Mouse (Mus musculus): Measurements from ENCODE around the gene Tecpr1. TPM values are rescaled to one million over a fixed set of nuclear protein-coding genes. Genes with fewer than 3 reads are reported as not detected.

The Tecpr1 gene
- polyA plus RNA-seq, 1 experiment from 2014 or later = 3.2 TPM

DNA sequence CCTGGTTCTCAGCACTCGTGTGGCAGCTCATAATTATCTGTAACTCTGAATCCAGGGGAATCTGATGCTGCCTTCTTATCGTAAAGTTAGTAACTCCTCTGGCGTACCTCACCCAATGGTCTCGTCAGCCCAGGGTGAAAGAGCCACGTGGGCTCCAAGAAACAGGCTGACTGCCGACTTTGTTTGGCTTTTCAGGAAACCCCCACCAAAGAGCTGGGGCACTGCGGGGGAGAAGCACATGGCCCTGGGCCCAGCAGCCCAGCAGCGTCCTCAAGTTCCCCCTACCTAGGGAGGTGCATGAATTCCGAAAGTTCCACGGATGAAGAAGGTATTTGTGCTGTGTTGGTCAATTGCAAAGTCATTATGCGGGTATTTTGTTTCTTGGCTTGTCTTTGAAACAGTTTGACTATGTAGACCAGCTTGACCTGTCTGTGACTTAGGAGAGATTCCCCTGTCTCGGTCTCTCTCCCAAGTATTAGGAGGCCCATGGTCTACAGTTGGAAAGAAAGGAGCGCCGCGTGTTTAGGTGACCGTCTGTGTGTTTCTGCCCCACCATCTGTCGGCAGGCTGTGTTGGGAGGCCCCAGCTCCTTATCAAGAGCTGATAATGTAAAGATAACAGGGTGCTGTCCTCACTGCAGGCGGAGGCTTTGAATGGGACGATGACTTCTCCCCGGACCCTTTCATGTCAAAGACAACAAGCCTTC lies 40.7 kb downstream of the Tecpr1 start:
- Histone ChIP-seq H3K4me3 (ENCODE audit: low read depth, low read length) (no peak overlapping the region), H3K9ac (ENCODE audit: low read depth, low read length) (no peak overlapping the region), H3K4me2 (ENCODE audit: low read depth, low read length) (no peak overlapping the region), H3K36me3 (ENCODE audit: control insufficient read depth, insufficient read depth) (peaks cover 4% of the 10 kb centered on the region; the same call in 1 of the 2 replicates), H3K9me3 (replicated peaks; ENCODE audit: control insufficient read depth, low read length) (no peaks in the 10 kb centered on the region), H3K27ac (ENCODE audit: low read length) (no peak overlapping the region), H3K27me3 (ENCODE audit: control insufficient read depth, insufficient read depth, low read depth, low read length) (no peaks in the 10 kb centered on the region), H3K4me1 (ENCODE audit: control insufficient read depth, low read depth, low read length) (peaks cover 8% of the 10 kb centered on the region; the same call in 1 of the 2 replicates)
- ATAC-seq (ENCODE audit: low read depth) = no peak
- WGBS (ENCODE audit: insufficient replicate concordance) = 49% methylated on average over 20 of the region's 20 CpGs

DNA sequence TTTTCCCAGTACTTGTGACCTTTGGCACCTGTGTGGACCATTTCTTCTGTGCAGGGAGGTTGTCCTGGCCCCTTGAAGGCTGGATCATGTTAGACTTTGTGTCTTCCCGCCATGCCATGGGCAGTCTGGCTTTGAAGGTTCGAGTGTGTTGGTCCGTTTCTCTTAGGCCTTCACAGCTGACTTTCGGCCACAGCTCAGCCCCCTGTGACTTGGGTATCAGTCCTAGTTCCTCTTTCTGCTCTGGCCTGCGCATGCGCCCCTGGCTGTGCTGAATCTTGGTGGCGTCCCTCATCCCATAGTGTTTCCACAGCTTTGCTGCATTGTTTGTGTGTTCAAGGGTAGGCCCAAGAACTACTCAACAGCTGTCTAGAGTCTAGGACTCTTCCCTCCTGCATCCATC lies 42.2 kb downstream of the Tecpr1 start:
- no peak for ATAC-seq (ENCODE audit: low read depth)
- Histone ChIP-seq H3K4me1 (ENCODE audit: control insufficient read depth, low read depth, low read length) (peaks cover 8% of the 10 kb centered on the region; the same call in 1 of the 2 replicates), H3K9me3 (replicated peaks; ENCODE audit: control insufficient read depth, low read length) (no peaks in the 10 kb centered on the region), H3K4me2 (ENCODE audit: low read depth, low read length) (no peak overlapping the region), H3K36me3 (ENCODE audit: control insufficient read depth, insufficient read depth) (peaks cover 4% of the 10 kb centered on the region; the same call in 1 of the 2 replicates), H3K9ac (ENCODE audit: low read depth, low read length) (no peak overlapping the region), H3K27me3 (ENCODE audit: control insufficient read depth, insufficient read depth, low read depth, low read length) (no peaks in the 10 kb centered on the region), H3K27ac (ENCODE audit: low read length) (no peak overlapping the region), H3K4me3 (ENCODE audit: low read depth, low read length) (no peak overlapping the region)
- WGBS (ENCODE audit: insufficient replicate concordance) = 40% methylated on average over 7 of the region's 7 CpGs

DNA sequence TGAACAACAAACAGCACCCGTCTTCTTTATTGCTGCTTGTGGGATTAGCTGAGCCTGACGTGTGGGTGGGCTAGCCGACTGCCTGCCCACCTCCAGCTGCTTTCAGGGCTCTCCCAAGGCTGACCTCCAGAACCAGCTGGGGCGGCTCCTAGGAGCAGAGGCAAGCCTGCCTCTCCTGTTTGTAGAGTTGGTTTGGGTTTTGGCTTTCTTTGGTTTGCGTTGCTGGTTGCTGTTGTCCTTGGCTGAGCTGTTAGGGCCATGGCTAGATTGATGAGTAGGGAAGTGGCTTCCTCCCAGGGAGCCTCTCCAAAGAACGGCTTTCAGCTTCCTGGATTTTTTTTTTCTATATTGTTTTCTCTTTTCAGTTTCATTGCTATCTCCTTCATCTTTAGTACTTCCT lies 45.2 kb downstream of the Tecpr1 start:
- no peaks in the 10 kb centered on the region for H3K9me3 ChIP-seq (replicated peaks; ENCODE audit: control insufficient read depth, low read length)
- H3K4me1 ChIP-seq (ENCODE audit: control insufficient read depth, low read depth, low read length) = peaks cover 8% of the 10 kb centered on the region; the same call in 1 of the 2 replicates
- H3K36me3 ChIP-seq (ENCODE audit: control insufficient read depth, insufficient read depth) = peaks cover 12% of the 10 kb centered on the region
- no peak overlapping the region for H3K4me3 ChIP-seq (ENCODE audit: low read depth, low read length)
- H3K4me2 ChIP-seq (ENCODE audit: low read depth, low read length) = no peak overlapping the region
- H3K9ac ChIP-seq (ENCODE audit: low read depth, low read length) = no peak overlapping the region
- no peak overlapping the region for H3K27ac ChIP-seq (ENCODE audit: low read length)
- ATAC-seq (ENCODE audit: low read depth) = no peak
- WGBS (ENCODE audit: insufficient replicate concordance) = 56% methylated on average over 6 of the region's 6 CpGs
- no peaks in the 10 kb centered on the region for H3K27me3 ChIP-seq (ENCODE audit: control insufficient read depth, insufficient read depth, low read depth, low read length)

DNA sequence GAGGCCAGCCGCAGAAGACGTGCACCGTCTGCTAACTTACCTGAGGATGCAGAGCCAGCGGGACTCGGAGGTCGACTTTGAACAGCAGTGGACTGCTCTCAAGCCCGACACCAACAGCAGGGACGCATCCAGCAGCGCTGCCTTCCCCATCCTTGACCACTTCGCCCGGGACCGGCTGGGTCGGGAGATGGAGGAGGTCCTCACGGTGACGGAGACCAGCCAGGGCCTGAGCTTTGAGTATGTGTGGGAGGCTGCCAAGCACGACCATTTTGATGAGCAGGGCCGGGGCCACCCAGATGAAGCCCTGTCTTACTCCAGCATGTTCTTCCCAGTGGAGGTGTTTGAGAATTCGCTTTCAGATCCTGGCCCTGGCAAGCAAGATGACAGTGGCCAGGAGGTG lies 49.8 kb downstream of the Tecpr1 start:
- Histone ChIP-seq H3K36me3 (ENCODE audit: control insufficient read depth, insufficient read depth) (peaks cover 21% of the 10 kb centered on the region), H3K9me3 (replicated peaks; ENCODE audit: control insufficient read depth, low read length) (no peaks in the 10 kb centered on the region), H3K4me3 (ENCODE audit: low read depth, low read length) (no peak overlapping the region), H3K9ac (ENCODE audit: low read depth, low read length) (no peak overlapping the region), H3K4me1 (ENCODE audit: control insufficient read depth, low read depth, low read length) (no peaks in the 10 kb centered on the region), H3K27me3 (ENCODE audit: control insufficient read depth, insufficient read depth, low read depth, low read length) (no peaks in the 10 kb centered on the region), H3K27ac (ENCODE audit: low read length) (no peak overlapping the region), H3K4me2 (ENCODE audit: low read depth, low read length) (no peak overlapping the region)
- 88% methylated on average over 18 of the region's 18 CpGs for WGBS (ENCODE audit: insufficient replicate concordance)
- no peak for ATAC-seq (ENCODE audit: low read depth)

DNA sequence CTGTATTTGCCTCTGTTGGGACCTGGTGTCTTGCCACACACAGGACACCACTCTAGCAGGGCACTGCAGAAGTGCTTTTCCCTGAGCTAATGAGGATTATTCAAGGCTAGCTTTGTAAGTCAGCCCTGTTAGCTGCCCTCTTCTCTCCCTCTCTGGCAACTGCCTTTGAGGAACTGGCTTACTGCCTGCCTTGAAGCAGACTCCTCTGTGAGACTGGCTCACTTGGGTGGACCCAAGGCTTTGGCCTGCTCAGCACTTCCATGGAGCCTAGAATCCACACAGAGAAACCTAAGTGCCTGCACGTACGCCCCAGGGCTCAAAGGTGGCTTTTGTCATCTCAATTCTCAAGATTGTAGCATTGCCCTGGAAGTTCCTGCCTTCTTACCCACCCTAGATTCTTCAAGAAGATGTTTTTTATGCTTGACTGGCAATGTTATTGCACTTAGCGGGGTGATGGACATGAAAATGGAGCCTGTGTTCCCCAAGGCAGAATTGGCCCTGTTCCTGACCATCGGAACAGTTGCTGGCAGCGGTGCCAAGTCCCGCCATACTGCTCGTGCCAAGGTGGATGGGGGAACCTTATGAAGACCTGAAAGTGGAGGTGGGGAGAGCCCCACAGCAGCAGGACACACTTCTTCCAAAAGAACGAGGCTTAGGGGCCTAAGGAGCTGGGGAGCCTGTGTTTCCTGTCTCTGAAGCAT lies 54.0 kb downstream of the Tecpr1 start:
- H3K36me3 ChIP-seq (ENCODE audit: control insufficient read depth, insufficient read depth) = peaks cover 14% of the 10 kb centered on the region
- WGBS (ENCODE audit: insufficient replicate concordance) = 83% methylated on average over 8 of the region's 8 CpGs

DNA sequence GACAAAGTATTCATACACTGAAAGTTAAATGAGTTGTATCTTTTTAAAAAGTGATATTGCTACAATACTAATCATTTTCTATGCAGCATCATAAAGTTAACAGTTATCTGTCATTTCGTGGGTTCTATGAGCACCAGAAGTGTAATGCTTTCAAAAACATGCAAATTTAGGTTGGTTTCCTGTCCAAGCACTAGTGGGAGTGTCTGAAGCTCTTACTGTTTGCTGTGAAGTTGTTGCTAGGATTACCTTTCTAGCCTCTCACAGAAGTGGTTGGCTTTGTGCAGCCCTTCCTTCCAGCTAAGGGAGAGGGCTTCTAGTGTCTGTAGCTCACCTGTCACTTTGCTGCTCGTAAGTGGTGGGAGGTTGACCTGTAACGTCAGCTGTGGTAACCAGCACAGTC lies 57.7 kb downstream of the Tecpr1 start:
- ATAC-seq (ENCODE audit: low read depth) = no peak
- Histone ChIP-seq H3K9ac (ENCODE audit: low read depth, low read length) (no peak overlapping the region), H3K4me3 (ENCODE audit: low read depth, low read length) (no peak overlapping the region), H3K4me1 (ENCODE audit: control insufficient read depth, low read depth, low read length) (no peaks in the 10 kb centered on the region), H3K9me3 (replicated peaks; ENCODE audit: control insufficient read depth, low read length) (no peaks in the 10 kb centered on the region), H3K27me3 (ENCODE audit: control insufficient read depth, insufficient read depth, low read depth, low read length) (no peaks in the 10 kb centered on the region), H3K27ac (ENCODE audit: low read length) (no peak overlapping the region), H3K36me3 (ENCODE audit: control insufficient read depth, insufficient read depth) (peaks cover 3% of the 10 kb centered on the region), H3K4me2 (ENCODE audit: low read depth, low read length) (no peak overlapping the region)
- 59% methylated on average over 3 of the region's 3 CpGs for WGBS (ENCODE audit: insufficient replicate concordance)

More for the DNA sequence above, 54.0 kb downstream of the Tecpr1 start:
- Histone ChIP-seq H3K27me3 (ENCODE audit: control insufficient read depth, insufficient read depth, low read depth, low read length) (no peaks in the 10 kb centered on the region), H3K9ac (ENCODE audit: low read depth, low read length) (no peak overlapping the region), H3K4me1 (ENCODE audit: control insufficient read depth, low read depth, low read length) (no peaks in the 10 kb centered on the region), H3K9me3 (replicated peaks; ENCODE audit: control insufficient read depth, low read length) (no peaks in the 10 kb centered on the region), H3K4me2 (ENCODE audit: low read depth, low read length) (no peak overlapping the region), H3K27ac (ENCODE audit: low read length) (no peak overlapping the region), H3K4me3 (ENCODE audit: low read depth, low read length) (no peak overlapping the region)
- no peak for ATAC-seq (ENCODE audit: low read depth)

DNA sequence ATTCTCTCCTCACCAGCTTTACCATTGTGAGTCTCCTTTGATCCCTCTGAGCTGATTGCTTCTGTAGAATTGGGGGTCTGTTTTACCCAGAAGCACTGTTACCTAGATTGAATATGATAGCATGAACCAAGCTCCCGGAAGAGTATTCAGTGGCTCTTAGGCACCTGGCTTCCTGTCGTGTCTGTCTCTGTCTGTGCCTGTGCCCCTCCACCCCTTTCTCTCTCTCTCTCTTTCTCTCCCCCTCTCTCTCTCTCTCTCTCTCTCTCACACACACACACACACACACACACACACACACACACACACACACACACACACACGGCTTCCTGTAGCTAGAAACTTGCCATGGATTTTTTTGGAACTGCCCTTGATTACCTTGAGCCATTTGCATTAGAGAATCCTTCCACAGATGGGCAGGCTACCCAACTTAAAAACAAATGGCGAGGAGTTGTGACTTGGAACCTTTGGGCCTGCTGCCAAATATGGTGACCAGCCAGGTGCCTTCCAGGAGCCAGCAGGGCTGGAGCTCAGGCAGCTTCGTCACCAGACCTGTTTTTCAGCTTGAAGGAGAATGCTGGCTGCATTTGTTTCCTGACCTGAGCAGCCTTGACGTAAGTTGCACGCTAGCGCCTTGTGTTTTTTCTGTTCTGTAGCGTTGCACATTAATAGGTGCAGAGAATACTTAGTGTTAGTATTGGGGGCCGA lies 60.5 kb downstream of the Tecpr1 start:
- no peaks in the 10 kb centered on the region for H3K4me1 ChIP-seq (ENCODE audit: control insufficient read depth, low read depth, low read length)
- no peak for ATAC-seq (ENCODE audit: low read depth)
- H3K9me3 ChIP-seq (replicated peaks; ENCODE audit: control insufficient read depth, low read length) = no peaks in the 10 kb centered on the region
- no peak overlapping the region for H3K4me3 ChIP-seq (ENCODE audit: low read depth, low read length)
- H3K27ac ChIP-seq (ENCODE audit: low read length) = no peak overlapping the region
- H3K4me2 ChIP-seq (ENCODE audit: low read depth, low read length) = no peak overlapping the region
- H3K27me3 ChIP-seq (ENCODE audit: control insufficient read depth, insufficient read depth, low read depth, low read length) = no peaks in the 10 kb centered on the region
- no peak overlapping the region for H3K9ac ChIP-seq (ENCODE audit: low read depth, low read length)
- 73% methylated on average over 10 of the region's 10 CpGs for WGBS (ENCODE audit: insufficient replicate concordance)
- peaks cover 3% of the 10 kb centered on the region for H3K36me3 ChIP-seq (ENCODE audit: control insufficient read depth, insufficient read depth)

DNA sequence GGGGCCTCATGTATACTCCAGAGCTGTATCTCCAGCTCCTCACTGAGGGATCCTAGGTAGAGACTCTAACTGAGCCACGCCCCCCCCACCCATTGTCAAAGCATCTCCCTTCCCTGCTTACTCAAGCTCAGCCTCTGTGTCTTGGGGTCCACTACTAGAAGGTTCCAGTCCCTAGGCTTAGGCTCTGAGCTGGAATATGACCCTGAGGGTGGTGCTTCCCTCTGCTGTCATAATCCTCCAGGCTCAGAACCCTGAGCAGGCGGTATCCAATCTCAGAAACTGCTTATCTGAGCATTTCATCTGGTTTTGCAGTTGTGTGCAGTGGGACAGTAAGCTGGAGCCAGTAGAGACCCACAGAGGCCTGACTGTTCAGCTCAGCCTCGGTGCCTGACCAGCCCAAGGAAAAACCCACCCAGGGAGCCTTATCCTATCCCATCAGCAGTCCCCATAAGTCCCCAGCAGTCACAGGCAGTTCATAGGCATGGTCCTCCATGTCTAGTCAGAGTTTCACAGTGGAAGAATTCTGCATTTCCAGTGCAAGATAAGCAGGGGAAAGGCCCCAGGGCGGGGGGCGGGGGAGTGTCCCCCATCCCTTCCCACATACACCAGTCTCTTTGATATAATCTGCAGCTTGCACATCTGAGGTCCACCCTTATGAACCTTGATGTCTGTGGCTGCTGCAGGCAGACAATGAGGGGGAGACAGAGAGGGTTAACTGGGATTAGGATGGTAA lies 61.2 kb downstream of the Tecpr1 start:
- Histone ChIP-seq H3K27me3 (ENCODE audit: control insufficient read depth, insufficient read depth, low read depth, low read length) (no peaks in the 10 kb centered on the region), H3K36me3 (ENCODE audit: control insufficient read depth, insufficient read depth) (peaks cover 6% of the 10 kb centered on the region), H3K4me3 (ENCODE audit: low read depth, low read length) (no peak overlapping the region), H3K4me1 (ENCODE audit: control insufficient read depth, low read depth, low read length) (no peaks in the 10 kb centered on the region), H3K9ac (ENCODE audit: low read depth, low read length) (no peak overlapping the region), H3K27ac (ENCODE audit: low read length) (no peak overlapping the region), H3K4me2 (ENCODE audit: low read depth, low read length) (no peak overlapping the region), H3K9me3 (replicated peaks; ENCODE audit: control insufficient read depth, low read length) (no peaks in the 10 kb centered on the region)
- 39% methylated on average over 5 of the region's 5 CpGs for WGBS (ENCODE audit: insufficient replicate concordance)
- ATAC-seq (ENCODE audit: low read depth) = no peak

All from liver, embryonic 16.5 days (tissue).